Mouse (Mus musculus): ENCODE data around the gene Olfr1283. TPM values are rescaled to one million over a fixed set of nuclear protein-coding genes. Genes with fewer than 3 reads are reported as not detected.

The Olfr1283 gene
- not detected for polyA plus RNA-seq (2014; fragmentation: Illumina TruSeq; extraction: RNeasy Lipid Tissue Mini Kit (QIAGEN cat#74804); ENCODE audit: low read depth, low replicate concordance)

GRCm38 (mm10) chr2:111366490-111366889 is at the start of gene Olfr1283:
Olfr1283 (plus strand) TSS chr2:111366790.

GRCm38 (mm10) chr2:111326220-111326619 is 40.4 kb upstream of the Olfr1283 start, which contains the start of gene Olfr1281:
Olfr1281 (plus strand) TSS chr2:111326520.

GRCm38 (mm10) chr2:111335976-111336375 is 30.6 kb upstream of the Olfr1283 start, which contains the start of gene Olfr1282:
Olfr1282 (minus strand) TSS chr2:111336076.

GRCm38 (mm10) chr2:111375222-111375621 is 8.6 kb downstream of the Olfr1283 start, which contains the start of gene Olfr1284:
Olfr1284 (plus strand) TSS chr2:111375522.

Other genes with a start within 250 kb of the Olfr1283 start
- gene Gm15130, start 213.9 kb upstream of the Olfr1283 start, polyA plus RNA-seq (2014; fragmentation: Illumina TruSeq; extraction: RNeasy Lipid Tissue Mini Kit (QIAGEN cat#74804); ENCODE audit: low read depth, low replicate concordance), result not detected
- 1.2 TPM for gene 4930430A15Rik, start 137.2 kb upstream of the Olfr1283 start, polyA plus RNA-seq (2014; fragmentation: Illumina TruSeq; extraction: RNeasy Lipid Tissue Mini Kit (QIAGEN cat#74804); ENCODE audit: low read depth, low replicate concordance)
- not detected for gene Olfr1275, start 131.5 kb upstream of the Olfr1283 start, polyA plus RNA-seq (2014; fragmentation: Illumina TruSeq; extraction: RNeasy Lipid Tissue Mini Kit (QIAGEN cat#74804); ENCODE audit: low read depth, low replicate concordance)
- not detected for gene Olfr1276, start 112.3 kb upstream of the Olfr1283 start, polyA plus RNA-seq (2014; fragmentation: Illumina TruSeq; extraction: RNeasy Lipid Tissue Mini Kit (QIAGEN cat#74804); ENCODE audit: low read depth, low replicate concordance)
- not detected for gene Olfr1277, start 92.7 kb upstream of the Olfr1283 start, polyA plus RNA-seq (2014; fragmentation: Illumina TruSeq; extraction: RNeasy Lipid Tissue Mini Kit (QIAGEN cat#74804); ENCODE audit: low read depth, low replicate concordance)
- gene Olfr1278, start 76.7 kb upstream of the Olfr1283 start, polyA plus RNA-seq (2014; fragmentation: Illumina TruSeq; extraction: RNeasy Lipid Tissue Mini Kit (QIAGEN cat#74804); ENCODE audit: low read depth, low replicate concordance), result not detected
- gene Olfr1279, start 66.2 kb upstream of the Olfr1283 start, polyA plus RNA-seq (2014; fragmentation: Illumina TruSeq; extraction: RNeasy Lipid Tissue Mini Kit (QIAGEN cat#74804); ENCODE audit: low read depth, low replicate concordance), result not detected
- not detected for gene Olfr1280, start 52.8 kb upstream of the Olfr1283 start, polyA plus RNA-seq (2014; fragmentation: Illumina TruSeq; extraction: RNeasy Lipid Tissue Mini Kit (QIAGEN cat#74804); ENCODE audit: low read depth, low replicate concordance)
- not detected for gene Olfr1281, start 40.3 kb upstream of the Olfr1283 start, polyA plus RNA-seq (2014; fragmentation: Illumina TruSeq; extraction: RNeasy Lipid Tissue Mini Kit (QIAGEN cat#74804); ENCODE audit: low read depth, low replicate concordance)
- not detected for gene Olfr1282, start 30.7 kb upstream of the Olfr1283 start, polyA plus RNA-seq (2014; fragmentation: Illumina TruSeq; extraction: RNeasy Lipid Tissue Mini Kit (QIAGEN cat#74804); ENCODE audit: low read depth, low replicate concordance)
- not detected for gene Olfr1284, start 8.7 kb downstream of the Olfr1283 start, polyA plus RNA-seq (2014; fragmentation: Illumina TruSeq; extraction: RNeasy Lipid Tissue Mini Kit (QIAGEN cat#74804); ENCODE audit: low read depth, low replicate concordance)
- not detected for gene Olfr1286, start 56.3 kb downstream of the Olfr1283 start, polyA plus RNA-seq (2014; fragmentation: Illumina TruSeq; extraction: RNeasy Lipid Tissue Mini Kit (QIAGEN cat#74804); ENCODE audit: low read depth, low replicate concordance)
- gene Olfr1287, start 82.4 kb downstream of the Olfr1283 start, polyA plus RNA-seq (2014; fragmentation: Illumina TruSeq; extraction: RNeasy Lipid Tissue Mini Kit (QIAGEN cat#74804); ENCODE audit: low read depth, low replicate concordance), result not detected
- gene Olfr1288, start 107.3 kb downstream of the Olfr1283 start, polyA plus RNA-seq (2014; fragmentation: Illumina TruSeq; extraction: RNeasy Lipid Tissue Mini Kit (QIAGEN cat#74804); ENCODE audit: low read depth, low replicate concordance), result not detected
- not detected for gene Olfr1289, start 114.0 kb downstream of the Olfr1283 start, polyA plus RNA-seq (2014; fragmentation: Illumina TruSeq; extraction: RNeasy Lipid Tissue Mini Kit (QIAGEN cat#74804); ENCODE audit: low read depth, low replicate concordance)
- not detected for gene Olfr1290, start 127.0 kb downstream of the Olfr1283 start, polyA plus RNA-seq (2014; fragmentation: Illumina TruSeq; extraction: RNeasy Lipid Tissue Mini Kit (QIAGEN cat#74804); ENCODE audit: low read depth, low replicate concordance)
- not detected for gene Olfr1291-ps1, start 130.4 kb downstream of the Olfr1283 start, polyA plus RNA-seq (2014; fragmentation: Illumina TruSeq; extraction: RNeasy Lipid Tissue Mini Kit (QIAGEN cat#74804); ENCODE audit: low read depth, low replicate concordance)
- not detected for gene Olfr1293-ps, start 158.4 kb downstream of the Olfr1283 start, polyA plus RNA-seq (2014; fragmentation: Illumina TruSeq; extraction: RNeasy Lipid Tissue Mini Kit (QIAGEN cat#74804); ENCODE audit: low read depth, low replicate concordance)
- not detected for gene Olfr1294, start 173.5 kb downstream of the Olfr1283 start, polyA plus RNA-seq (2014; fragmentation: Illumina TruSeq; extraction: RNeasy Lipid Tissue Mini Kit (QIAGEN cat#74804); ENCODE audit: low read depth, low replicate concordance)
- not detected for gene Olfr1295, start 202.9 kb downstream of the Olfr1283 start, polyA plus RNA-seq (2014; fragmentation: Illumina TruSeq; extraction: RNeasy Lipid Tissue Mini Kit (QIAGEN cat#74804); ENCODE audit: low read depth, low replicate concordance)